Mouse (Mus musculus): ENCODE results near the gene Ccdc40.

Ccdc40 gene

DNA sequence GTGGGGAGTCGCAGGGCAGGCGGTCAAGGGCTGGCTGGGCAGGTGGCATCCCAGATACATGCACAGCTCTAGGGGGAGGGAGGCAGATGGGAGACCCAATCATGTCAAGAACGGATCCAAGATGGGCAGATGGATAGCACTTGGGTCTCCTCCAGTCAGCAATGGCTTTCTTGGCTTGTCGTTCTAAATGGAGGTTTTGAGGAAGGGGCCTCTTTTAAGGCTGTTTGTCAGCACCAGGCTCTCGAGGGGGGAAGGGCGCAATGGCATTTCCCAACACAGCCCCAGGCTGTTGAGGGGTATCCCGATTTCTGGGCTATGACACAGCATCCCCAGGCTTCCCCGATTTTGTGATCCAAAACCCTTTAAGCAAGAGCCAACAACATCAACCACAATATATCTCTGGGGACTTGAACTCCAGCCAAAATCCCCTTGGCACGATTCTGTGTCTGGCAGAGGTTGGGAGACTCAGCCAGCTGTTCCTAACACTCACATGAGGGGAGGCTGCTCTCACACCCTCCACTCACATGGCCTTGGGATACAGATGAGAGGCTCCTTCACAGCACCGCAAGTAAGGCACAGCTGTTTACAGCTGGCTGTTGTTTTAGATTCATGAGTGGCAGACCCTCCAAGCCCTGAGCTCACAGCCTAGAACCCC is 18.9 kb upstream of the Ccdc40 start:
- no peak for DNase-seq

DNA sequence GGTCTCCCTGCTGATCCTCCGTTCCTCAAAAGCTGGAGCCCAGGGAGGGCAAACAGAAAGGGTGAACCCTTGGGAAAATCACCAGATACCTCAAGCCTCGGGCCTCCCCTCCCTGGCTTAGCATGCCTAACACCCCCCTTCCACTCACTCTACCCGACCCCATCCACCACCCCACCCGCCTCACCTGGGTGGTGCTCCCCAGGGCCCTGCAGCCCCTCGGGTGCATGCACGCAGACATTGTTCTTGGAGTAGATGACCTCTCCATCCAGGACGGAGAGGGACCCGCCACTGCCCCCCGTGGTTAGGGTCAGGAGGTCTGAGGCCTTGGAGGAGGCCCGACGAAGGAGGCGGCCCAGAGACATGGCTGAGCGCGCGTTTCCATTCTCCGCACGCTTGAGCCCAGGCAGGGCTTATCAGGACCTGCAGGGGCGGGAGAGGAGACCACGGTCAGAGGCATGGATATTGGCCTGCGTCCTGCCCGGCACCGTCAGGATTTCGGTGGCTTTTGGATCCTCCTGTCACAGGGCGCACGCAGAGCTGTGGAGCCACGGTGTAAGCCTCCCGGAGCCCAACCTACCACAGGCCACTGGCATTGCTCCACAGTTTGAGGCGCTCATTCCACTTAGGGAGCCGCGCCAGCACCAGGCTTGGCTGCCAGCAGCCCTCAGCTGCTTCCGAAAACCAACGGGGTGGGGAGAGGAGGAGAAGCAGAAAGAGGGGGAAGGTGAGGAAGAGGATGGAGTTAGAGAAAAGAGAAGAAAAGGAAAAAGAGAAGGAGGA is 17.9 kb upstream of the Ccdc40 start:
- no peak for DNase-seq

DNA sequence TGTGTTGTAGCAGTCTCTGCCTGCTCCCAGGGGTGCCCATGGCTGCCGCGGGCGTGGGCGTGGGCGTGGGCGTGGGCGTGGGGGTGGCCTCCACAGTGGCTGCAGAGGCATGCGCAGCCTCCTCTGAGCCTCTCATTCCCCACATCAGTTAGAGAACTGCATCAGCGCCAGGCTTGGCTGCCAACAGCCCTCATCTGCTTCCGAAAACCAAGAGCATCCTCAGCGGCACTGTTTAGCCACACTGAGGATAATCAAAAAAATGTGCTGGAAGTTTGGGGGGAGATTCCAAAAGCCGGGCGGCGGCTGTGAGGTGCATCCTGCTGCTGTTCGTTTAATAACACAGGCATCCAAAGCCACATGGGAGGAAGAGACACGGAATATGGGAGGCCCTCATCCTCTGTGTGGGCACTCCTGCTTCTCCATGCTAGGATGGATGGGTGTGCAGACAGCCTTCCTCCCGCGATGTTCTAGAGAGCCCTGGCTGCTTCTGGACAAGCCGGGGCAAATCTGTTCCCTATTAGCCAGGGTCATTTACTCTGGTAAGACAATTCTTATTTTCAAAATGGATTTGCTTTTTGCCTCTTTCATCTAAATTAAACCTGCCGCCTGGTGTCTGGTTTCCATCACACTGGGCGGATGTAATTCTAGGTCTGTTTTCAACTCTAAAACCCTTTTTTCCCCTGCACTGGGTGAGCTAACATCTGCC is 16.6 kb upstream of the Ccdc40 start:
- no peak for DNase-seq

DNA sequence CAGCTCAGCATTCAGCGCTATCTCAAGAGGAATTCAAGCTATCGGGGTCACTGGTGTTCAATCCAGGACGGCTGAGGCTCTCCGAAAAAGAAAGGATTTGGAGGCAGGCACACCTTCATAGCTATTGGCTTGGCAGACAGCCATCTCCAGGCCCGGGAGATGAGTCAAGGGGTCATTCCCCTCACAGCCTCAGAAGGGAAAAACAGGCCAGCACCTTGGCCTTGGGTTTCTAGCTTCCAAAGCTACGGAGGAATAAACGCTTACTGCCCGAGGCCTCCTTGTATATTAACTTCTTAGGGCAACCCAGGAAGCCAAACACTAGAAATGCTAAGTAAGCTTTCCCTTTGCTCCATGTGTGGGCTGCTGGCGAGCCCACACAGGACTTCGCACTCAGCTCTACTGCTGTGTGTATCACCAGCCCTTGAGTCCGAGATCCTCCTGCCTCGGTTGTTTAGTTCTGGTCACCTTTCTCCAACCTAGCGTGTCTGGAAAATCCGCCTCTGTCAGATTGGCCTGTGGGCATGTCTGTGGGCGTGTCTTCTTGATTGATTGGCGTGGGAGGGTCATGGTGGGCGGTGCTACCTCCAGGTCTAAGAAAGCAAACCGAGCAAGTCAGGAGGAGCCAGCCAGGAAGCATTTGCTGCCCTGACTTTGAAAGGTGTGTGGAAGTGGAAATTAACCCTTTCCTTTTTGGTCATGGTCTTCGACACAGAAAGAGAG is 15.0 kb upstream of the Ccdc40 start:
- DNase-seq: peak; percentile 82

DNA sequence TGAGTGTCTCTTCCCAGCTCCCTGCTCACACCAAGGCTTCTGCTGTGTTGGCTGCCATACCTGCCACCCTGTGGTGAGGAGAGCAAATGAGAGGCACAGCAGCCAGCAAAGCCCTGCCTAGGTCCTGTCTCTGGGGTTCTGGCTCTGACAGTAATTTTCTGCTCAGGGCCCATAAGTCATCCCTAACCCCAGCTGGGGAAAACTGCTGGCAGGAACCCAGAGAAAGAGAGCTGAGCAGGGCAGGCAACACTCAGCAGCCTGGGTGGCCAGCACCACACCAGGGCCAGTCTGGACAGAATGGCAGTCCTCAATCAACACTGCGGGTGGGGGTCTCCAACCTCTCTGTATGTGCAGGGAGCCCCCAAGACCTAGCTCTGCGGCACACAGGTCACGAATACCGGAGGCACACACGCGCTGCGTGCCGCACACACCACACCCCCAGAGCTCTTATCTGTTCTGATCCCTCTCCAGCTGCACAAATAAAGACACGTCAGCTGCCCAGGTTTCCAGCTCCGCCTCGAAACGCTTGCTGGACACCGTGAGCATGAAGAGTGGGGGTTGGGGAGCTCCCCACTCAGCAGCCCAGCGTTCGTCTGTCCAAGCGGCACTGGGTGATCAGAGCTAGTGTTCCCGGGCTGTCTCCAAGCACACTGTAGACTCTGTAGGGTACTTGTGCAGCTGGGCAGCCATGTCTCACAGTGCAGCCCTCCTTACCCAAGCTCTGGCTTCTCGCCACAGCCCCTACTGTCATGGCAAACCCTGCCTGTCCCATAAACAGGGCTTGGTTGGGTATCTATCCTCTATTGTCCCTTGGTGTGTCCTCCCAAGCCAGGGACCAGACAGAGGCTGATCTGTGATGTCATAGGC is 13.1 kb upstream of the Ccdc40 start:
- peak; percentile 49 for DNase-seq

DNA sequence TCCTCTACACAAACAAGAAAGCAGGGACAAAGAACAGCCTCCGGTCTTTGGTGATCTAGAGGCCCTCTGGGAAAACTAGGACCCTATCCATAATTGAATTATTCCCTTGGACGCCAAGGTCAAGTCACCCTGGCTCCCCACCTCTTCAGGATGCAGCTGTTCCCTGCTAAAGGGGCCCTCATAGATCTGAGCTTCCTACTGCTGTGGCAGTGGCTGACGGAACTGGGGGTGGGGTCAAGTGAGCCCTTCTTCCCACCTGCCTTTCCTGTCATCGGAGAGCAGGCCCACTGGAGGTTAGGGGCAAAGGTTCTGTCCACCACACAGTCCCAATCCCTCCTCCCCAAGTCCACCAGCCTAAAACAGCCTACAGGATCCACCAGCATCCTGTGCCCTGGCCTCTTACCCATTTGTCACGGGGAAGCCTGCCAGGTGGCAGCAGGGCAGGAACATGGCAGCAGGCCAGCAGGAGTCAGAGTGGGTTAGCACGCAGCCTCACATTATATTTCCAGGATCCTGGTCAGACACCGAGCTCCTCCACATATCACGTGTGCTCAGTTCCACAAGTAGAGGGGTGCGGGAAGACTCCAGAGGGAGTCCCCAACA is 12.4 kb upstream of the Ccdc40 start:
- DNase-seq: peak; percentile 86

DNA sequence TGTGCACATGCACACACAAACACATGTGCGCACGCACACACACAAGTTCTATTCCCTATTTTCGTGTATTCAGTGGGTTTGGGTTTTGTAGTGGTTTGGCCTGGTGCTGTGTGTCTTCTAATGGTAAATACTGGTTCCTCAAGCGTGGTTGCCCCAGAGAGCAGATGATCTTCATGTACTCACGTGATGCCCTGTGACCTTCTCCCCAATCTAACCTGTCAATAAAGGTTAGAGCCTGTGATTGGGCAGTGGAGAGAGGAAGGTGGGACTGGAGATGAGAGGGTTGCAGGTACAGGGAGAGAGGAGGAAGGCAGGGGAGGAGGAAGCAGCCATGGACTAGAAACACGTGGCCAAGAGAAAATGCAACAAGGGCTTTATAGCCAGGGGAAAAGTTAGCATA is 10.5 kb upstream of the Ccdc40 start:
- no peak for DNase-seq

DNA sequence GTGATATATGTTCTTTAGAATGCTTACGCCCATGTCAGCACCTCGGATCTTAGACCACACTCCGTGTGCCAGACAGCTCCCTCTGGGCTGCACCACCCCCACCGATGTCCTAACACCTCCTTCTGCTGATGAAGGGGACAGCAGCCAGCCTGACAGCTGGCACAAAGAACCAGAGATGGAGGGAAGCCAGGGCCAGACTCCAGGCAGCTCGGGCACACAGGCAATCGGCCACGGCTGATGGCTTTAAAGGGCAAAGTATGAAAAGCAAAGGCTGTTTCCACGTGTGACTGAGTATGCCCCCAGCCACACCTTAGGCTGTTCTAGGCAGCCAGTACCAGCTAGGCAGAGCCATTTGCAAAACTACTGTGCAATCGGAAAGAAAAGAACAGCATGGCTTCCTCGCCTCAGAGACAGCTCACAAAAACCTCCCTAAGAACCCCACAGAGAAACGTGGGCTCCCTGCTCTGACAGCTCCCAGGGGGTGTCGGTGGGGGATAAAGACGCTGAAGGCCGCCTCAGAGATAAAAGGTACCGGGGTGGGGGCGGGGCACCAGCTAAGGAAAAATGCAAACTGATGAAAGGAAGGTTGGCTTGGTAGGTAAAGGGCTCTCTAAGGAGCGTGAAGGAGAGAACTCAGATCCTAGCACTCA is 8.4 kb upstream of the Ccdc40 start:
- DNase-seq: peak; percentile 93

DNA sequence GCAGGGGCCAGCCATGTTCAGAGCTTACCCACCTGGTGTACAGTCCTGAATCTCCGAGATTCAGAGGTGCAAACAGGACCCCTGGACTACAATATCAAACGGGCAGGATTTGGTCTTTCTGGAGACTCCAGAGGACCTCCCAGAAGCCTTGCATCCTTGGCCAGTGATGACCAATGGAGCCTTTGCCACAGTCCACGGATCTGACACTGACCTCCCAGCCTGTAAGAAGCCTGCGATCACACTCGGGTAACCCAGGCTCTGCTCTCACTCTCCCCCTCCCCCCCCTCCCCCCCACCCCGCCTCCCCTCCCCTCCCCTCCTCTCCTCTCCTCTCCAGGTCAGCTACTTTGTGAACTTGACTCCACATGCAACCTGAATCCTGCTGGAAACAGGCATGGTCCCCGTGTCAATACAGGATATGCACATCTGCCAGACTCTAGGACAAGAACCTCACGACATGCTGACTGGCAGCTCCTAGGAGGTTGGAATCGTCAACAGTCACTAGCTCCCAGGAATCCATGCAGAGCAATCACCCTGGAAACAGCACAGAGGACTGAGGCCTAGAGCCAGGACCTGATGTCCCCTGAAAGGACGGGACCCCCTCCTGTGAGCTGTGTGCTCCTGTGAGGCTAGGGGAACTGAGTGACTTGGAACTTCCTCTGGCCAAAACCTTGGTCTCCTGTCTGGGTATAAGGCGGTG is 6.4 kb upstream of the Ccdc40 start:
- DNase-seq: no peak

DNA sequence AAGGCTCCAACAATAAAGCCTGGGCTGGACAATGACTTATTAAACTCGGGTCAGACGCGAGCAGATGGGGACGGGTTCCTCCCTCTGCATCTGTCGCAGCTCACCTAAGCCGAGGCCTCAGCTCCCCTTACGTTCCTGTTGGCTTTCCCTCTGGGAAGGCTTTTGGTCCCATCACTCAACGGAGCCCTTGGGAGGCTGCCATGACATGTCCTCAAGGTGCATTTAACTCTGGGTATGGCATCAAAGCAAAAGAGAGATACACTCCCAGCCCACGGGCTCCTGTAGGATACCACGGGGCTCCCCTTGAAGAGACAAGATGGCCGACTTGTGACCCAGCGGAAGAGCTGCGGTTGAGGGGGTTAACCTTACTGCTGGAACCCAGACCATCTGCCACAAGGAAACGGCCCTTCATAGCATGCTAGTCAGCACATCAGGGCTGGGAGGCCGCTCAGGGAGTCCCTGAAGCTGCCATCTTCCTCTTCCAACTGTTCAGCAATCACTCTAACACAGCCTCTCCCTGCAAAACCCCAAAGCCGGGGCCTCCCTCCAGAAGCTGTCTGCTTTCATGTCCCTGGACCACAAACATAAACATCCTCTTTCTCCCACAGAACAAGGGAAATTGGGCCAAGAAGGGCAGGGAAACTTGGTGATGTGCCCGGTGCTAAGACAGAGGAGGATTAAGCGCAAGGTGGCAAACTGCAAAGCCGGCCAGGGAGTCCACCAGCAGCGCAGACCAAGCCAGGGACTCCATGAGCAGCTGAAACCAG is 5.1 kb upstream of the Ccdc40 start:
- no peak for DNase-seq

DNA sequence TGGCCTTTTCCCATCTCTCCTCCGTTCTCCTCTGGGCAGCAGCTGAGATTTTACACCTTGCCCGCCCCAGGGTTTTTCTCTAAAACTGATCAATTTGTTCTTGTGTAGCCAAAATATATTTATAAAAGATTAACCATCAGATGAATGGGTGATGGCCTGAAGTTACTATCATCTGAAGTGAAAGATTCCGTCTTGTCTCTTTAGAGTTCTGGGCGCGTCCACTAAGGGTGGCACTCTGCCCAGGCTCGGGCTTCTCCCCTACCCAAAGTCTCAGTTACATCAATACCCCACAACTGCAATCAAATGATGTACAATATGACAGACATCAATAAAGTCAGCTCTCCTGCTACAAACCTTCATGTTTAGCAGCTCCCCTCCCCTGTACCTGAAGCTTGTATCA is 3.4 kb upstream of the Ccdc40 start:
- DNase-seq: no peak

DNA sequence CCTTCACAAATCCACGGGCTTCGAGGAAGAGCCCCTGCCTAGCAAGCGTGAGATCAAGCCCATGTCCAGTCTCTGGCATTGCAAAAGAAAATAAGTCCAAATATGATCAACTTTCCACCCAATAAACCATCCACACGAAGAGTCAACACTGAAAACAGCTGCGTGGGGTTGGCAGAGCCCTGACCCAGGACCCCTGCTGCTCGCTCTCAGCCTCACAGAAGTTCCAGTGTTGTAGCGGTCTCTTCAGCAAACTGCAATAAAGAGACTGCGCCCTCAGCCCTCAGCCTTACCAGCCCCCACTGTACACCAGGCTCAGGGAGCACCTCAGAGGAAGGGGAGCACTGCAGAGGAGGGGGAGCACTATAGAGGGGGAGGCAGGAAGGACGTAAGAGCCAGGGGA is 2.7 kb upstream of the Ccdc40 start:
- no peak for DNase-seq

DNA sequence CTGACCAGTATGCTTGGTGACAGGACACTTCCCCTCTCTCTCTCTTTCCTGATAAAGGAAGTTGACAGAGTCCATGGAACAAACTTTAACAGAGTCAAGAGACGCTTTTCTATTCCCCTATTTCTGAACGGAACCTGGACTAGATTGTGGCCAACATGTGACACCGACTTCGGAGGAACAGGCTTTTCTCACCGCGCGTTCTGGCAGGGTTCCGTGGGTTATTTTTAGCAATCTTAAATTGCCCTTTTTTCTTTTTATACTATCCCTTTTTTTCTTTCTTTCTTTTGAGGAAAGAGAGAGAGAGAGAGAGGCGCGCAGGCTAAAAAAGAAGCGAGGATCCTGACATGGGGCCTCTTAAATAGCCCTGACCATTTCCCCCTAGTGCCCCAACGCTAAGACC is 781 bp upstream of the Ccdc40 start:
- no peak for DNase-seq

DNA sequence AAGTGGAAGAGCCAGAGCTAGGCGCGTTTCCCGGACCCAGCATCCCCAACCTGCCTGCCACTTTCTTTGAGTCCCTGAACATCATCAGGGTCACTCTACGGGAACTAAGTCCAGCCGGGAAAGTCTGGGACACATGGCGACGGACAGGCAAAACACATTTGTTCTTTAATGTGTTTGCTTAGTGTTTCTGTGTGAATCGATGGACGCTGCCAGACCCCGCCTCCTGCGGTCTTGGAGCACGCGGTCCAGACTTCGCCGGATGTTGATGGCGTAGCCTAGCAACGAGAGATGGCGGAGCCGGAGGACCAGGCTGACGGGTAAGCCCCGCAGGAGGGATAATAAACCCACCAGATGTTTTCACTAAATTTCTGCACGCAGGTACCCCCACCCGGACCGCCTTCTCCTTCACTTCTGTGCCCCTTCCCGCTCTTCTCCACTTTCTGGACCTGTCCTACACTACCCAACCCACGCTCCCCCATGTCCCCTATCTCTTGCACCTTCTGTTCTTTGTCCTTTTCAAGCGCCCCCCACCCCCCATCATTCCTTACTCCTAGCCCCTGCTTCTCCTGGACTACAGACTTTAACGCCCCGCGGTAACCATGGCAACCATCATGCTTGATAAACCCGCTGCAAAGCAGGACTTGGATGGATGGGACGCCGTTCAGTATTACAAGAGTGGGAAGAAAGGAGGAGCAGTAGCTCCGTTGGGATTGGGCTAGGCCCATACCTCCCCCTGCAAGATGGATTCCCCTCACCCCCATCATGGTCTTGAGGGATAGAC is 664 bp downstream of the Ccdc40 start:
- peak; percentile 61 for DNase-seq

DNA sequence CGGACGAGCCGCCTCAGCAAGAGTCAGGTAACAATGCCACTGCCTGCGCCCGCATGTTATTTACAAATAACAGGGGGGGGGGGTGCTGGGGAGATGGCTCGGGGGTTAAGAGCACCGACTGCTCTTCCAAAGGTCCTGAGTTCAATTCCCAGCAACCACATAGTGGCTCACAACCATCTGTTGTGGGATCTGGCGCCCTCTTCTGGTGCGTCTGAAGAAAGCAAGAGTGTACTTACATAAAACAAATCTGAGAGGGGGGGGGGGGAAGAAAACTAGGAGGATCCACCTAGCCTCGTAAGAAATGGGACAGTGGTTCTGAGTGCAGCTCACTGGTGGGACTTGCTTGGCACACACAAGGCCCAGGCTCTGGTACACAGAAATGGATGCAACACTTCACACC is 6.4 kb downstream of the Ccdc40 start:
- no peak for DNase-seq

DNA sequence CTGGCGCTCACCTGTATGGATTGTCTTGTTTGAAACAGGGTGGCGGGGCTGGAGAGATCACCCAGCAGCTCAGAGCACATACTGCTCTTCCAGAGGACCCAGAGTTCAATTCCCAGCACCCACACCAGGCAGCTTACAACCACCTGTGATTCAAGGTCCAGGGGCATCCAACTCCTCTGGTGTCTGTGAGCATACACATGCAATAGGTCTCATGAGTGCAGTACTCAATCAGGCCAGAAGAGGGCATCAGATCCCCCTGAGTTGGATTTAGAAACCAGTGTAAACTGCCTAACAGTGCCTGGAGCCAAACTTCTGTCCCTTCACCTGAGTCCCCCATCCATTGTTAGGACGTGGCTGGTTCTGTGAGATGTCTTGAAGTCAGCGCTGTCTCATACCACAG is 7.2 kb downstream of the Ccdc40 start:
- no peak for DNase-seq

DNA sequence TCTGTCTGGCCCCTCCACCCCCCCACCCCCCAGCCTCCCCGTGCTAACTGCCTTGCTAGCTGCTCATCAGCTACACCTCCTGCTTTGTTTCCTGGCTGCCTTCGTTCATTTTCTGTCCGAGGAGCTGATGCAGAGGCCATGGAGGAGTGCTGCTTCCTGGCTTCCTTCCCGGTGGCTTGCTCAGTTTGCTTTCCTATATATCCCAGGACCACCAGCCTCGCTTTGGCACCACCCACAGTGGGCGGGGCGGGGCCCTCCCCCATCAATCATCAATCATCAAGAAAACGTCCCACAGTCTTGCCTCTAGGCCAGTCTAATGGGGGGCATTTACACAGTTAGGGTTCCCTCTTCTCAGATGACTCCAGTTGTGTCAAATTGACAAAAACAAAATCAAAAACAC is 8.0 kb downstream of the Ccdc40 start:
- DNase-seq: no peak

DNA sequence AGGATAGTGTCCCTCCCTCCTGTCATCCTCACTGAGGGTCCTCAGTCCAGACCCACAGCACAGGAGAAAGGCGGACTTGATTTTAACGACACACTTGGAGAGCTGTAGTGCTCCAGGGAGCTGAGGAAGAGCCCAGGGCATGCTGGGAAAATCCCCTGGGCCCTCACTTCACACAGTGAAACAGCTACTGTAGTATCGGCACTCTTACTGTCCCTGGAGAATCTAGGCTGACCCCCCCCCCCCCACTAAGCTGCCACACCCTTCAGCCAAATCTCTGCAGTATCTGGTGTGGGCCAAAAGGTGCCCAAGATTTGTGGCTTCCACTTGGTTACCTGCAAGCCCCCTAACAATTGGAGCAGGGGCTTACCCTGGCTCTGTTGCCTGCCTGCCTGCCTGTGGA is 8.6 kb downstream of the Ccdc40 start:
- DNase-seq: no peak

Data from kidney, adult 11 months (tissue).